Mouse (Mus musculus) limb, embryonic 14.5 days (tissue): Measurements from ENCODE around the gene Snx33. TPM values are rescaled to one million over a fixed set of nuclear protein-coding genes. Genes with fewer than 3 reads are reported as not detected.

Experiments used
- ATAC-seq: fragments of 200-750 bp; cut with Nextera tagmentation; 2 replicates; pipeline ENCODE4 v1.8.0; 2017; ENCODE audit warnings: low read depth, moderate number of reproducible peaks, moderate TSS enrichment; ENCODE audit not compliant: low FRiP score
- DNase-seq: peaks from one replicate; pipeline ENCODE4 v3.0.0-alpha.2; 2015; ENCODE audit warnings: low spot score
- H3K27ac ChIP-seq: fragments of 300-500 bp; sonication (generic); replicated peaks from 2 replicates; pipeline ENCODE4 v1.5.1; 2014; ENCODE audit warnings: low read depth, mild to moderate bottlenecking, low read length, moderate library complexity, mixed read lengths
- H3K27me3 ChIP-seq: fragments of 300-500 bp; sonication (generic); 2 replicates; pipeline ENCODE4 v1.6.1; 2014; ENCODE audit warnings: low read length, mixed read lengths; ENCODE audit not compliant: control insufficient read depth, insufficient read depth
- H3K36me3 ChIP-seq: fragments of 300-500 bp; sonication (generic); 2 replicates; pipeline ENCODE4 v1.6.1; 2014; ENCODE audit warnings: mild to moderate bottlenecking, low read length, moderate library complexity, mixed read lengths; ENCODE audit not compliant: control insufficient read depth, insufficient read depth
- H3K4me1 ChIP-seq: fragments of 300-500 bp; sonication (generic); 2 replicates; pipeline ENCODE4 v1.6.1; 2014; ENCODE audit warnings: antibody characterized with exemption, low read length, mixed read lengths; ENCODE audit not compliant: control insufficient read depth, insufficient read depth
- H3K4me2 ChIP-seq: fragments of 300-500 bp; sonication (generic); replicated peaks from 2 replicates; pipeline ENCODE4 v1.6.1; 2014; ENCODE audit warnings: low read depth, mild to moderate bottlenecking, low read length, moderate library complexity; ENCODE audit not compliant: severe bottlenecking
- H3K4me3 ChIP-seq: fragments of 300-500 bp; sonication (generic); replicated peaks from 2 replicates; pipeline ENCODE4 v1.5.1; 2014; ENCODE audit warnings: low read length
- H3K9ac ChIP-seq: fragments of 300-500 bp; sonication (generic); 2 replicates; pipeline ENCODE4 v1.6.1; 2014; ENCODE audit warnings: mild to moderate bottlenecking, low read depth, low read length, moderate library complexity; ENCODE audit not compliant: severe bottlenecking
- H3K9me3 ChIP-seq: fragments of 300-500 bp; sonication (generic); 2 replicates; pipeline ENCODE4 v1.6.1; 2016; ENCODE audit warnings: low read length; ENCODE audit not compliant: control insufficient read depth
- POLR2A ChIP-seq: fragments of 200-500 bp; IDR thresholded peaks from 2 replicates; pipeline ENCODE4 v1.8.0; 2012; ENCODE audit warnings: inconsistent platforms, mild to moderate bottlenecking, moderate library complexity, borderline replicate concordance; ENCODE audit not compliant: insufficient read depth, insufficient read length; ENCODE audit errors: extremely low read depth
- WGBS: fragments of 180-500 bp; shearing (Covaris S2); extraction: QIAGEN DNeasy Blood & Tissue Kit; methylation state at CpG from one replicate; pipeline ENCODE4 v1.1.7; 2014; 5-methylcytosine and 5-hydroxymethylcytosine counted together
- polyA plus RNA-seq, 2 experiments: library from polyadenylated mRNA; depleted of rRNA in 1 of 2; stranded (reverse) in 1 of 2; unstranded in 1 of 2; fragments of >200 nt; fragmentation: Nextera tagmentation in 1 of 2; extraction: Ambion mirVana in 1 of 2; gene quantifications; 2 replicates each; pipeline versions ENCODE4 v1.2.1 to v1.2.3; 2012 to 2014

Gene Snx33
- polyA plus RNA-seq, 2 experiments = 8.1 to 11.4 TPM

DNA sequence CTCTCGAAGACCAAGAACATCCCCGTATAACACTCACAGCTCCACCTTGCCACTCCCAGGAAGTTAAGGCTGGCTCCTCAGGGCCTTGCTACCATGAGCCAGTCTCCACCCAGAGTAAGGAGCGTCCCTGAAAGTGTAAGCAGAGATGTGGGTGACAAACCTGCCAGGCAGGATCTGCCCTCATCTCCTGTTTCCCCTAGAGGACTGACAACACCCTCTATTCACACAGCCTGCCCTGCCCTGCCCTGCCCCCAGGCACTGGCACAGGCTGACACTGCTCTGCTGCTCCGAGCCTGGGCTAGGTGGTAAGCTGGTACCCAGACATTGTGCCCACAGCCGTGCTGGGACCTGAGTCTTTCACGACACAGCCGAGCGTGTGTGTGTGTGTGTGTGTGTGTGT lies 27.0 kb downstream of the Snx33 start:
- Histone ChIP-seq H3K4me1 (peaks cover 4% of the 10 kb centered on the region; the same call in 1 of the 2 replicates), H3K4me2 (no peak overlapping the region), H3K9me3 (no peaks in the 10 kb centered on the region), H3K27me3 (no peaks in the 10 kb centered on the region), H3K9ac (no peak overlapping the region), H3K4me3 (no peak overlapping the region), H3K27ac (no peak overlapping the region), H3K36me3 (no peaks in the 10 kb centered on the region; the same call in 1 of the 2 replicates)
- no peak for ATAC-seq
- TF ChIP-seq POLR2A = no peak
- WGBS = 52% methylated on average over 8 of the region's 8 CpGs
- no peak for DNase-seq

GRCm38 (mm10) chr9:56900571-56900970 lies 27.6 kb downstream of the Snx33 start:
- 35% methylated on average over 9 of the region's 9 CpGs for WGBS
- H3K36me3 ChIP-seq = no peaks in the 10 kb centered on the region; the same call in 1 of the 2 replicates
- no peak for TF ChIP-seq POLR2A

DNA sequence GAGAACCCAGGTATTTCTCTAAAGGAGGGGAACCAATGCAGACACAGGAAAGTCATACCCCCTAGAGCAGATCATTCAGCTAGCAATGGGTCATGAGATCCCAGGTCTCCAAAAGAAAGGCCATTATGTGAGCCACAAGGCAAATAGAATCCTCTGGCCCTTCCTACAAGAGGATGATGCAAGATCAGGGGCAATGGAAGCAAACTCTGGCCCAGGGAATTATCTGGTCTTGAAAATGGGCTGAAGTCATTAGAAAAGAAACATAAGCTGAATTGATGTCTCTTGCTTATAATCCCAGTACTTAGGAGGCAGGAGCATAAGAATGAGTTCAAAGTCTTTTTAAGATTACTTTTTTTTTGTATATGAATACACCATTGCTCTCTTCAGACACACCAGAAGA lies 28.1 kb downstream of the Snx33 start:
- Histone ChIP-seq H3K9ac (no peak overlapping the region), H3K4me2 (no peak overlapping the region), H3K36me3 (no peaks in the 10 kb centered on the region; the same call in 1 of the 2 replicates), H3K4me1 (peaks cover 4% of the 10 kb centered on the region; the same call in 1 of the 2 replicates), H3K4me3 (no peak overlapping the region), H3K27ac (no peak overlapping the region), H3K9me3 (no peaks in the 10 kb centered on the region), H3K27me3 (no peaks in the 10 kb centered on the region)
- ATAC-seq (no peak), DNase-seq (no peak)
- no peak for TF ChIP-seq POLR2A

More at GRCm38 (mm10) chr9:56900571-56900970, 27.6 kb downstream of the Snx33 start:
- Histone ChIP-seq H3K4me1 (peaks cover 4% of the 10 kb centered on the region; the same call in 1 of the 2 replicates), H3K27ac (no peak overlapping the region), H3K9me3 (no peaks in the 10 kb centered on the region), H3K27me3 (no peaks in the 10 kb centered on the region), H3K4me2 (no peak overlapping the region), H3K4me3 (no peak overlapping the region), H3K9ac (no peak overlapping the region)
- ATAC-seq = no peak
- no peak for DNase-seq

DNA sequence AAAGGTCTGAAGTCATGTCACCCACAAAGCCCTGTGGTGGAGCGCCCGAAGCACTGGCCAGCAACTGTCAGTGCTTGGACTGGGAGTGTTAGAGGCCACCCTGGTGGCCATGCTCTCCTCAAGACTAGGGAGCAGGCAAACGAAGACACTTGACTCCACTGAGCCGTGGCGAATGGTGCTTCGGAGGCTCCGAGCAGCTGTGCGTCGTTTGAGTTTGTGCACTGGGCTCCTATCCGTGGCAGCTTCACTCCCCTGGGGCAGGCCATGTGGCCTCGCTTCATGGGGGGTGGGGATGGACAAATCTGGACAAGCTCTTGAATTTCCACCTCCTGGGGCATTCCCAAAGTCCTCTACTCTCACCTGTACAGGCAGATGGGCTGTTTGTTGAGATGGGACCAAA lies 28.8 kb downstream of the Snx33 start:
- WGBS = 61% methylated on average over 11 of the region's 11 CpGs

DNA sequence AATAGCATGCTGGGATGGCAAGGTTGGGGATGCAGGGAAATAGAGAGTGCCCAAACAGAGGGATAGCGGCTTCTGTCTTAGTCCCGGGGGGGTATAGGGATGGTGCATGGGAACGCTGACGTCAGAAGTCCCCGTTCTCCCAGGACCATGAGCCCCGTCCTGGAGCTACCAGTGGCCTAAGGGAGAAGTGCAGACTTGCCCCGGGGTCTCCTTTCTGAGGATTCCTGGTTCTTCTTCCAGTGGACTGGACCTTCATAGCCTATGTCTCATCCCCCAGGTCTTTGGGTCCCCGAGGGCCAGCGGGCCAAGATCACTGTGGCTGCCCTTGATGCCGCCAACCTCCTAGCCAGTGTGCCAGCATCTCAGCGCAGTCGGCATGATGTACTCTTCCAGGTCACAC lies 31.4 kb downstream of the Snx33 start:
- H3K36me3 ChIP-seq = peaks cover 29% of the 10 kb centered on the region
- WGBS = 85% methylated on average over 12 of the region's 12 CpGs
- no peak overlapping the region for H3K27ac ChIP-seq
- H3K27me3 ChIP-seq = no peaks in the 10 kb centered on the region
- DNase-seq = no peak
- no peaks in the 10 kb centered on the region for H3K9me3 ChIP-seq
- no peak overlapping the region for H3K9ac ChIP-seq
- H3K4me1 ChIP-seq = peaks cover 4% of the 10 kb centered on the region; the same call in 1 of the 2 replicates
- ATAC-seq = no peak
- H3K4me3 ChIP-seq = no peak overlapping the region
- H3K4me2 ChIP-seq = no peak overlapping the region
- no peak for TF ChIP-seq POLR2A

More for the DNA sequence above, 28.8 kb downstream of the Snx33 start:
- Histone ChIP-seq H3K4me1 (peaks cover 4% of the 10 kb centered on the region; the same call in 1 of the 2 replicates), H3K9ac (no peak overlapping the region), H3K36me3 (peaks cover 6% of the 10 kb centered on the region), H3K4me2 (no peak overlapping the region), H3K27ac (no peak overlapping the region), H3K9me3 (no peaks in the 10 kb centered on the region), H3K27me3 (no peaks in the 10 kb centered on the region), H3K4me3 (no peak overlapping the region)
- DNase-seq = no peak
- TF ChIP-seq POLR2A = no peak
- no peak for ATAC-seq

- H3K9me3 ChIP-seq = no peaks in the 10 kb centered on the region
- H3K4me3 ChIP-seq = no peak overlapping the region
- no peak overlapping the region for H3K27ac ChIP-seq
- no peak for TF ChIP-seq POLR2A
- ATAC-seq (no peak), DNase-seq (no peak)
- WGBS = 11% methylated on average over 3 of the region's 3 CpGs
- peaks cover 2% of the 10 kb centered on the region; the same call in 1 of the 2 replicates for H3K4me1 ChIP-seq
- peaks cover 48% of the 10 kb centered on the region for H3K36me3 ChIP-seq
- no peaks in the 10 kb centered on the region for H3K27me3 ChIP-seq
- H3K9ac ChIP-seq = no peak overlapping the region
- H3K4me2 ChIP-seq = no peak overlapping the region
Observed at GRCm38 (mm10) chr9:56894006-56894405, 34.2 kb downstream of the Snx33 start.
